Mouse (Mus musculus) lung, postnatal 4 days (tissue): ENCODE data around the gene Vps52.
"Not testable (repeated sequence)": the region's sequence is repeated elsewhere in the genome, so short reads cannot be mapped to it uniquely, and the experiment has no call there.

ENCODE experiments used
- DNase-seq, 2 experiments: peaks; one replicate each; pipeline ENCODE4 v3.0.0; 2021

Gene Vps52

GRCm38 (mm10) chr17:33968489-33968888, 12.9 kb downstream of the Vps52 start:
- DNase-seq: peak; percentile 76 to 83

- peak in 1 of 2 experiments; percentile 51 for DNase-seq
Observed at GRCm38 (mm10) chr17:33968927-33969326, 13.3 kb downstream of the Vps52 start.

DNA sequence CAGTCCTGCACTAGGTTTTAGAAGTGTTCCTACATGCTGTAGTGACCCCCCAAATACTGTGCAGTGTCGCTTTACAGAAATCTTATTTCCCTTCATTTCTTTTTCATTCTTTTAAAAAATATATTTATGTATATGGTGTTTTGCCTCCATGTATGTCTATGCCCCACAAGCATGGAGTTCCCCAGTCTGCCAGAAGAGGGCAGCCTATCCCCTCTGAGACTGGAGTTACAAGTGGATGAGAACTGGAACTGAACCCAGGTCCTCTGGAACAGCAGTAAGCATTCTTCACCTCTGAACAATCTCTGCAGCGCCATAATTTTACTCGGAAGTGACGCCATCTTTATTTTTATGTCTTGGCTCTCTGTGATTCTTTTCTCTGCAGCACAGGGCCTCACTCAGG, 13.8 kb downstream of the Vps52 start:
- DNase-seq: no peak

DNA sequence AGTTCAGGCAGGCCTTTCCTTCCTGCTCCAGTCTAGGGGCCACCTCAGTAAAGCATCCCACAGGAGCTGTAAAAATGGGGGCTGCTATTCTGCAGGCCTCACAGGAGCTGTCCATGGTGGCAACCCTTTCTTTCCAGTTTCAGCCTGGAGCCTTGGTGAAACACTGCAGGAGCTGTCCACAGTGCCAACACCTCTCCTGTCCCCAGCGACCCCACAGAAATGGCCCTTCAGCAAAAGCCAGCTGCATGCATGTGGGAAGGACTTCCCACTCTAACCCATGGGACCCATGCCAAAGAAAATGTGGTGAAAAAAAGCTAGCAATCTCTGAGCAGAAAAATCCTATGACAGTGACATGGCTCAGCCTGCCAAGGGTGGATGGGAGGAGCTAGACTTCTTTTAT, 17.1 kb downstream of the Vps52 start:
- peak; percentile 46 to 62 for DNase-seq

GRCm38 (mm10) chr17:33973572-33973971, 18.0 kb downstream of the Vps52 start:
- no peak for DNase-seq

DNA sequence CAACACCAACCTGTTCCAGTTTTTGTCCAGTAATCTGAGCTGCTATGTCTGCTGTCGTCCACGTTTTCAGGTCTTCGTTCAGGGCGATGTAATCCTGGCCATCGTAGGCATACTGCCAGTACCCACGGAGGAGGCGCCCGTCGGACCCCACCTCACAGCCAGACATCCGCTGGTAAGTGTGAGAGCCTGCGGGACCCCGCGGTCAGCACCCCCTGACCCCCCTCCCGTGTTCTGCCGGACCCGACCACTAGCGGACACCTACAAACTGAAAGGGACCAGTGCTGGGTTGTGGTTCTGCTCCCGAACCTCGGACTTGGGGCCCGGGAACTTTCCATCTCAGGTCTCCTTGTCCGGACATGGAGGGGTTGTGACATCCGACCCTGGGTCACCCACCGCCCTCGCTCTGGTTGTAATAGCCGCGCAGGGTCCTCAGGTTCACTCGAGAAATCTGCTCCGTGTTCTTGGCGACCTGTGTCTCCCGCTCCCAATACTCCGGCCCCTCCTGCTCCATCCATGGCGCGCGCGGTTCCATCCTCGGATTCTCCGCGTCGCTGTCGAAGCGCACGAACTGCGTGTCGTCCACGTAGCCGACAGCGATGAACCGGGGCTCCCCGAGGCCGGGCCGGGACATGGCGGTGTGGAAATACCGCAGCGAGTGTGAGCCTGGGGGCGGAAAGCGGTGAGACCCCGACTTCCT, 22.4 kb downstream of the Vps52 start:
- DNase-seq: peak in 1 of 2 experiments; percentile 22

DNA sequence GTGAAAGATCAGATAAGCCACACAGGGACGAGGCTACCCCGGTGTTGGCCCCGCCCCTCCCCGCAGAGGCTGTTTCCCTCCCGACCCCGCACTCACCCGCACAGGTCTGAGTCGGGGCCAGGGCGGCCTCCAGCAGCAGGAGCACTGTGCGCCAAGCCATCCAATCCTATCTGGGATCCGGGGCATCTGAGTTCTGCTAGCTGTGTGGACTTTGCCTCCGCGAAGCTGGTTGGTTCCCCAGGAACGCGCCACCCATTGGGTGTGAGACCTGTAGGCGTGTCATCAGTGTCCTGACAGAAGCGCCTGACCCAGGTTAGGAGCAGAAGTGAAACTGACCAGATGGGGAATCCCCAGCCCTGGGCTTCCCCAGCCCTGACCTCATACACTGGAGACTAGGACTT, 23.0 kb downstream of the Vps52 start:
- peak; percentile 85 to 86 for DNase-seq

DNA sequence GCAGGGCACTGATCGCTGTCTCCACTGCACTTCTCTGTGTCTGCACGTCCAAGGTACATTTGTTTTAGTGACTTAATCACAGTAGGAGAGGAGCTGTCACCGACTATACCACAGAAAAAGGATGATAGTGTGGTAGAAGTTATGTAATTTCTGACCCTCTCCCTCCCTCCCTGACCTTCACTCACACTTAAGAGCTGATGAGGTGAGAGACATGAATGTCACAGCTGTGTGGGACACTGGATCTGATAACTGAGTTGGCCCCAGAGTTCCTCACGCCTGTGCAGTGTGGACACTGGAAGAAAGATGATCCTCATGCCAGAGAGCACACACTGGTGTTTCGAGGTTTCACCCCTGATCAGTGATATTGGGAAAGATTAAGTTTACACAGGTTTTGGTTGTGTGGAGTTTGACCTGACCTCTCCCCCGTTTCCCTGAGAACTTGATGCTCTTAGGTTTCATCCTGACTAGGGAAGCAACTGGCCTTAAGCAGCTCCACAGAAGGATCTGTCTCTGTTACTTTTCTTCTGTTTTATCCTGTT, 24.0 kb downstream of the Vps52 start:
- DNase-seq: peak in 1 of 2 experiments; percentile 32

- no peak for DNase-seq
Observed at GRCm38 (mm10) chr17:33980181-33981035, 24.8 kb downstream of the Vps52 start.

DNA sequence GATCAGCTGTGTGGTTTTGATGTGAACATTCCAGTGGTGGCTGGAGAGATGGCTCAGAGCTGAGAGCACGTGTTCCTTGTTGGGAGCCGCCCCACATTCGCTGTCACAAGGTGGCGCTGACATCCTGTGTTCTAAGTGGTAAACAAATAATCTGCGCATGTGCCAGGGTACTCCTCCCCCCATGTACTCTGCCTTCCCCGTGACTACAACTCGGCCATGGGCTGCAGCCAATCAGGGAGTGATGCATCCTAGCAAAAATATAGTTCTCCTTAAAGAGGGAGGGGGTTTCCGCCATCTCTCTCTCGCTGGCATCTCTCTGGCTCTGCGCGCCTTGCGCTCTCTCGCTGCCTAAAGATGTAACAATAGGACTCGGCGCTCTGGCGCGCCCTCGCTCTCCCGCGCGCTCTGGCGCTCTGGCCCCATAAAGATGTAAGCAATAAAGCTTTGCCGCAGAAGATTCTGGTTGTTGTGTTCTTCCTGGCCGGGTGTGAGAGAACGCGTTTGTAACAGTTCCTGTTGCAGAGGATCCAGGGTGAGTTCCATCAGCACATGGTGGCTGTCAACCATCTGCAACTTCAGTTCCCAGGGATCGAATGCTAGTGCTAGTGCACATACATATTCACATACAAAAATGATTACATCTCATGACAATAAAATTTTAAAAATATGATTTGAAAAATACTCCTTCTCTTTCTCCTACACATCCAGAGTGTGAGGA, 25.7 kb downstream of the Vps52 start:
- peak; percentile 89 to 92 for DNase-seq

DNA sequence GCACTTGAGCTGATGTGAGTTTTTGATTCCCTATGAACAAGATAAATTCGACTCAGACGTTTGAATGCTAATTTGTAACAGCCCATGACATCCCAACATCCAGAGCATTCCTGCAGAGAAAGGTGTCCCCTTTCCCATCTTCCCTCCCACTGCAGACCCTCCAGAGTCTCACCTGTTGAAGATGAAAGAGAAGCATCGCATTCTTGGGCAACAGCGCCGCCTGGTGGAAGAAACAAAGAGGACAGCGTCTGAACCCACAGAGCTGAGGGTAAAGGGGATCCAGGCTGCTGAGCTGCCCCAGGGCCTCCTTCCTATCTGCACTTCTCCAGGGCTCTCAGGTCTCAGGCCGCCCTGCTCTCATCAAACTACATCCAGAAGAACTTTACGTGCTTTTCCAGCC, 26.5 kb downstream of the Vps52 start:
- peak; percentile 36 to 68 for DNase-seq

GRCm38 (mm10) chr17:33991788-33992664, 36.4 kb downstream of the Vps52 start:
- peak in 1 of 2 experiments; percentile 71 for DNase-seq

- DNase-seq: no peak
Observed at GRCm38 (mm10) chr17:33994959-33995358, 39.3 kb downstream of the Vps52 start.

GRCm38 (mm10) chr17:33995651-33996050, 40.0 kb downstream of the Vps52 start:
- no peak for DNase-seq

GRCm38 (mm10) chr17:33997025-33997424, 41.4 kb downstream of the Vps52 start:
- not testable (repeated sequence) for DNase-seq

DNA sequence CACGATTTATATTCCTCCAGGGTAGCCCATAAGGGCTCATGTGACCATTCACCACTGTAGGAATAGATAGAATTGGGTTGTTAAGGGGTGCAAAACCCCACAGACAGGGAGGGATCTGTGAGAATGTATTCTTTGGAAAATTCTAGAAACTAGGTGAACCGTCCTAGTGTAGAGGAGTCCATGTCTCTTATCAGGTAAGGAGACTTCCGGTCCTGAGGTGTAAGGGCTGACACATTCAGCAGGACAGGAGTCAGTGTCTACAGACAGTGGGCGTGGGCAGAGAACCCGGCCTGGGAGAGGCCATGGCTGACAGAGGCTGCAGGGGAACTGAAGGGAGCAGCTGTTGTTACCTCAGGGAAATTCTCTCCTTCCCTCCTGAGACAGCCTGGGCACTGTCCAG, 43.1 kb downstream of the Vps52 start:
- not testable (repeated sequence) for DNase-seq

DNA sequence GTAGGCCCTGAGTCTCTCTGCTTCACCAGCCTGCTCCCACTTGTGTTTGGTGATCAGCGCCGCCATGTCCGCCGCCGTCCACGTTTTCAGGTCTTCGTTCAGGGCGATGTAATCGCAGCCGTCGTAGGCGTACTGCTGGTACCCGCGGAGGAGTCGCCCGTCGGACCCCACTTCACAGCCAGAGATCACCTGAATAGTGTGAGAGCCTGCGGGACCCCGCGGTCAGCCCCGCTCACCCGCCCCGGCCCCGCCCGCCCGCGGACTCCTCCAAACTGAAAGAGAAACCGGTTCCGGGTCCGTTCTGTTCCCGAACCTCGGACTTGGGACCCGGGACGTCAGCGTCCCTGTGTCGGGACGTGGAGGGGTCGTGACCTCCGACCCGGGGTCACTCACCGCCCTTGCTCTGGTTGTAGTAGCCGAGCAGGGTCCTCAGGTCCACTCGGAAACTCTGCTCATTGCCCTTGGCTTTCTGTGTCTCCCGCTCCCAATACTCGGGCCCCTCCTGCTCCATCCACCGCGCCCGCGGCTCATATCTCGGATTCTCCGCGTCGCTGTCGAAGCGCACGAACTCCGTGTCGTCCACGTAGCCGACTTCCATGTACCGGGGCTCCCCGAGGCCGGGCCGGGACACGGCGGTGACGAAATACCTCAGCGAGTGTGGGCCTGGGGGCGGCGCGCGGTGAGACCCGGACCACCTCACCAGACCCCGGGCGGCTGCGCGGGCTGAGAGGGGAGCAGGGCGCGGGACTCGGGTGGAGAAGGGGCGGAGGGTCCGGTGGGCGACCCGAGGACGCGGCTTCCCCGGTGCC, 43.9 kb downstream of the Vps52 start:
- peak; percentile 29 to 36 for DNase-seq

DNA sequence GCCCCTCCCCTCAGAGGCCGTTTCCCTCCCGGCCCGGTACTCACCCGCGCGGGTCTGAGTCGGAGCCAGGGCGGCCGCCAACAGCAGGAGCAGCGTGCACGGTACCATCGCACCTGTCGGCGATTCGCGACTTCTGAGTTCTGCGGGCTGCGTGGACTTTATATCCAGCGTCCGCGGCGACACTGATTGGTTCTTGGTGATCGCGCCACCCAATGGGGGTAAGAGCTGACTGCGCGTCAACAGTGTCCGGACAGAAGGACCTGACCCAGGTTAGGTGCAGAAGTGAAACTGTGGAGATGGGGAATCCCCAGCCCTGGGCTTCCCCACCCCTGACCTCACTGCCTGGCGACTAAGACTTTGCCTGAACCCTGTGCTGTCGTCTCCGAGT, 44.5 kb downstream of the Vps52 start, which contains the start of gene H2-K1:
H2-K1 (minus strand) TSS at position 198 of the 388 bp plus-strand sequence.
- peak; percentile 94 to 95 for DNase-seq

DNA sequence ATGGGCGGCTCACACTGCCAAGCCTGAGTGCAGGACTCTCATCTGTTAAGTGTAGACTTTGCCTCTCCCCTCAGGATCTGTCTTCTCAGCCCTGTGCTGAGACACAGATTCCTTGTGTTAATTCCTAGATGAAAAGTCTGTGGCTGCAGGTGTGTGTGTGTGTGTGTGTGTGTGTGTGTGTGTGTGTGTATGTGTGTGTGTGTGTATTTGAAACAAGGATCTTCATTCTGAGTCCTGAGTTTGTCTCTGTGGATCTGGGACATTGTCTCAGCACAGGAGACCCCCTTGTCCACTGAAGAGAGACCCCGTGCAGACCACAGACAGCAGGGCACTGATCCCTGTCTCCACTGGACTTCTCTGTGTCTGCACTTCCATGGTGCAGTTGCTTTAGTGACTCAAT, 45.2 kb downstream of the Vps52 start:
- not testable (repeated sequence) for DNase-seq

DNA sequence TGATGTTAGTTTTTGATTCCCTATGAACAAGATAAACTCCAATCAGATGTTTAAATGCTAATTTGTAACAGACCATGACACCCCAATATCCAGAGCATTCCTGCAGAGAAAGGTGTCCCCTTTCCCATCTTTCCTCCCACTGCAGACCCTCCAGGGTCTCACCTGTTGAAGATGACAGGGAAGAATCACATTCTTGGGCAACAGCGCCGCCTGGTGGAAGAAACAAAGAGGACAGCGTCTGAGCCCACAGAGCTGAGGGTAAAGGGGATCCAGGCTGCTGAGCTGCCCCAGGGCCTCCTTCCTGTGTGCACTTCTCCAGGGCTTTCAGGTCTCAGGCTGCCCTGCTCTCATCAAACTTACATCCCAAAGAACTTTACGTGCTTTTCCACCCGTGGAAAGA, 47.8 kb downstream of the Vps52 start:
- DNase-seq: peak in 1 of 2 experiments; percentile 58

GRCm38 (mm10) chr17:34006570-34006969, 51.0 kb downstream of the Vps52 start:
- DNase-seq: no peak
